Mouse (Mus musculus) cerebellum, postnatal 4 days (tissue): ENCODE measurements around the gene Ripk4.

Experiments used
- DNase-seq, 2 experiments: peaks; one replicate each; pipeline ENCODE4 v3.0.0; 2022; ENCODE audit warnings: low spot score in 2 of 2, mixed read lengths in 1 of 2

Gene Ripk4

DNA sequence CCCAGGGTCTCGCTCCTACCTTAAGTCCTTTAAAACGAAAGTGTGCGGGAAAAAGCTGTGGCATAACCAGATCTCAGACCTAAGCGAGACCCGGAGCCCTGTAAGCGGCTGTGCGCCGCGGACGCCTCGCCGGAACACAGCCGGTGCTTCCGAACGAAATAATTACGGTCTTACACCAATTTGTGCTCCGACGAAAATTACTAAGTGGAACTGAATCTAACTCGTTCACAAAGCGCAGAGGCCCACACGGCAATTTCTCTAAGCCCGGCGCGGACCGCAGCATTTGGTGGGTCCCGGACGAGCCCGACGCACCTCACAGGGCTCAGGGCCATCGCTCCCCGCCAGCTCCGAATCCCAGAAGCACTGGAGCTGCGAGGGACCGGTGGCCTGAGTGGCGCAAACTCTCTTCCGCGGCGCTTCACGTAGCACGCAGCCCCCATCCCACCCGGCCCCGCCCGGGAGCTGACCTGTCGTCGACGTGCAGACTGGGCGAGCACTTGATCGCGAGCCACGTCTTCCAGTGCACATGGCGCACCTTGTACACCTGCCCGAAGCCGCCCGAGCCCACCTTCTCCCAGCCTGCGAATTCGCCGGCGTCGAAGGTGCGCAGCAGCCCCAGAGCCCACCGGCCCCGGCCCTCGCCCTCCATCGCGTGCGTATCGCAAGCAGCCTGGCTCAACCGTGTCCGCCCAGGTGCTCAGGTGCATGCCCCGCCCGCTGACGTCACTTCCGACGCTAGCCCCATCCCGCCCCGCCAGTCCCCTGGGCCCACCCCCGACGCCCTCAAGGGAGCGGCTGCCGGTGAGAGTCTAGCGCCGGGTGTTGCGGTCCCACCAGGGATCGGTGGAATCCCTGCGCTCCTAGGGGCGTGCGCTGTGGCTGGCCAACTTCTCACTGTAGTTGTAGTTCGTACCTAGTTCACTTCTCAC, at the start of gene Ripk4:
Gene Ripk4 (minus strand): TSS at position 727 of the 929 bp plus-strand sequence.
- DNase-seq, result no peak

DNA sequence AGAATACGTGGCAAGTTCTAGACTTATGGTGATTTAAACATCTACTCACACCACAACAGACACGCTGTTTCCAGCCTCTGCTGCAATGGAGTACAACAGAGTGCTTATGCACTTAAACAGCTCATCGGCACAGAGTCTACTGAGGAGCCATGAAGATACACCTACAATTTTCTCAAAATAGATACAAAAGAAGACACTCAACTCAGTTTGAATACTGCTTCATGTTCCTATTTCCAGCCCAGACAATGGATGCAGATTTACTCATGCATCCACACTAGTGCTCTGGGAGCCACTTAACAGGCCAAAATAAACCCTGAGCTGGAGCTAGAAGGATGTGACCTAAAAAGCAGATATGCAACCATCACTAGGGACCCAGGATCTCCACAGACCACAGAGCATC, 45.3 kb upstream of the Ripk4 start:
- DNase-seq, result no peak

DNA sequence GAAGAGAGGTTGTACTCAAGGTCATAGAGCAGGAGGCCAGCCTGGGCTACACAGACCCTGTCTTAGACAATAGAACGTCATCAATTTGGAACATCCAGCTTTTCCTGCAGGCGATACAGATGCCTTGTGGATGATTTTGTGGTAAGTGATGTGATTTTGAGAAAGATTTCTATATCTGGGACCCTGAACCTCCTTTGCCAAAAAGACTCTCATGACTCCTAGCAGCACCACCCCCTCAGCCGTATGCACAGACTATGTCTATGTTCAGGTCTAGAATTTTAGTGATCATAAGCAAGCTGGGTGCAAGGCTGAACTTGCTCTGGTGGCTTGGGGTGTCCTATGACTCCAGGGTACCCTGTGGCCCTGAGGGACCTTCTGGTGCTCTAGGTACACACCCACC, 42.1 kb upstream of the Ripk4 start:
- no peak for DNase-seq

DNA sequence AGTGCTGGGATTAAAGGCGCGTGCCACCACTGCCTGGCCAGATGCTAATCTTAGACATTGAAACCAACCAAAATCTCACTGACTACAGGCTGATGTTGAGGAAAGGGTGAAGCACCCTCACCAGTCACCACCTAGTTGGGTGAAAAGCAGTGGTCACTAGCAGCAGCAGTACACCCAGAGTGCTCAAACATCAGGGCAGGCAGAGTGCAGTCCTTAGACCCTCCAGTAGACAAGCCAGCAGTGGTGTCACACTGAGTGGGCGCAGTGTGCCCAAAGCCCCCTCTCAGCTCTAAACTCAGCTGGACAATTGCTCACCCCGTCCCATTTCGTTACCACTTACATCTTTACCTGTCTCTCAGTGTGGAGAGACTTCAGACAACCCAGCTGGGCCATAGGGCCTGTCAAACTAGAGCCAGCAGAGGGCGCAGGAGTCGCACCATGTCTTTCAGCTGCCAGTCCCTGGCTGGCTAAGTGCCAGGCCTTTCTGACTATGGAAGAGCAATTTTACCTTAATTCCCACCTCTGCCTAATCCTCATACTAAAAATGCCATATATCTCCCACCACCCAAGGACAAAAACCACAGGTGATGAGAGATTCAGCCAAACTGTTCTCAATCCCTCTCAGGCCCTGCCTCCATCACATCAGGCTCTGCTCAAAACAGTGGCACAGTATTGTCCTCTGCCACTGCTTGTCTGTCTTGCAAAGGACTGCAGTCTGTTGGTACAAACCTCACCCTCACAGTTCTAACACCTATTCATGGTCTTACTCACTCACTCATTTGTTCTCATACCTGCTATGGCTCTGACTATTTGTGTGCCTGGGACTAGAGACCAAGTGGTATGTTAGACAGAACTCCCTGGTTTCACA, 41.3 kb upstream of the Ripk4 start:
- peak; percentile 67 to 85 for DNase-seq

DNA sequence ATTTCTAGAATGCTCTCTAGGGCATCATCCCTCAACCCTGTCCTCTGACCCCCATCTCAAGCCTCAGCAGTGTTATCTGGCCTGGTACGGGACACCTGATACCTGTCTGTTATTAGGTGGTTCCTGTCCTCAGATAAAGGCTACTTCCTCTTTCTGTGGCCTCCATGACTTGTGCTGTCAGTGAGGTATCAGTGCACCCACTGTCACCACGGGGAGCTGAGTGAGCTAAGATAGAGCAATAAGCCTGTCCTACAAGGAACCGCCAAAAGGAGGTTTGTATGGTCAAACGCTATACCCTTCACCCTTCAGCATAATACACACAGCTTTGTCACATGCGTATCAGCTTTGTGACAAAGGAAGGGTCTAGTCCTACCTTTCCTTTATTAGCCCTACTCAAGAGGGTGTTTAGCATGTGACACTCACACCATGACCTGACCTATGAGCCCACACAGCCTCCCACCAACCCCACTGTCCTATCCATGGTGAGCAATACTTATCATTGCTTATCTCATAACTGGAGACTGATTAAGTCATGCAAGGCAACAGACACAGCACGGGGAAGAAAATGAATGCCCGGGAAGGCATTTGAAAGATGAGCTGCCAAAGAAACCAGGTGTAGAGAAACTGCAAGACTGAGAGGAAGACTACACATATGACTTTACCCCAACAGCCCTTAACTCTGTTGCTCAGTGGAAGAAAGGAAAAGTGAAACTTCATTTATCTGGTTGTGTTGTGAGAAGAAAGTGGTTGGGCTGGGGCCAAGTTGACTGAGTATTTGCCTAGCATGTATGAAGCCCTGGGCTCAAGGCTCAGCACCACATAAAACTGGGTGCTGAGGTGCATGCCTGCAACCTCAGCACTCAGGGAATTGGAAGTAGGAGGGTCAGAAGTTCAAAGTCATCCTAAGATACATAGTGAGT, 34.6 kb upstream of the Ripk4 start:
- no peak for DNase-seq

DNA sequence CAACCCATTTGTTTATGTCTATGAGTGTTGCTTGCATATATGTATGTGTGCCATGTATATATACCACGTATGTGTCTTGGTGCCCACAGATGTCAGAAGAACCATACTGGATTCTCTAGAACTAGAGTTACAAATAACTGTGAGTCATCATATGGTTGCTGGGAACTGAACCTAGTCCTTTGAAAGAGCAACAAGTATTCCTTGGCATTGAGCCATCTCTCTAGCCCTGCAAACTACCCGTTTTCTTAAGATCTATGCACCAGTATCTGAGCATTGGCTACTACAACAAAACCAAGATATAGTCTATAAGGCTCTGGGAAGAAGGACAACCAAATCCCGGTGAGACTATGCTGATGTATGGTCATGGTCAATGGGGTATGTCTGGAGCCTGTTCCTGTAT, 33.6 kb upstream of the Ripk4 start:
- DNase-seq, result no peak

DNA sequence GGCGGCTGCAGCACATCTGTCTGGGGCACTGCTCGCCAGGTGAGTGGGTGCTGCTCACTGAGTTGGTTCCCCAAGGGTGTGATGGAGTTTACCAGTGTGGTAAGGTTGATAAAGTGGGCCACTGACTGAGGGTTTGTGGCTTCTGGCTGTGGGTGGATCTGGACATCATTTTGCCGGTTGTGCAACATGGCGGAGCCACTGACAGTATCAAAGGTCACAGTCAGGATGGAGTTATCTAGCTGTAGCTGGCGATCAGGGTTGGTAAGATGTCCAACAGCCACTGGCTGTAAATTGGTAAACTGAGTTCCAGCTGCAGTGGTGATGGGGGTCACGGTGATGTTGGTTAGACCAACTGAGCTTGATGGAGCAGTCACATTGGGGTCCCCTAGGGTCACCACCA, 30.7 kb upstream of the Ripk4 start:
- DNase-seq, result no peak

DNA sequence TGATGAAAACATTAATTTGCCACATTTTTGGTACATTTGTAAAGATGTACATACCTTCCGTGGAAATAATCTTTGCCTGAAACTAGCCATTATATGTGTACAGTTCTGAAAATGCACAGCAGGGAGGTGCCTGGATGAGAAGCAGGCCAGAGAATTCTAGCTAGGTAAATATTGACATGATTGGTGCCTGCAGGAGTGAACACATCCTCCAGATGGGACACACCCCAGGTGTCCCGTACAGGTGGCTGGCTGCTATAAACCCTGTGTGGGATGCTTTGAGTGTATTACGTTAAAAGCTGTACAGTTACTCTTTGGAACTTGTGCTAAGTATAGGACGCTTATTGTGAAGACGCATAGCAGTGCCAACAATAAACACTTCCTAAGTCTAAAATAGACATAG, 19.5 kb upstream of the Ripk4 start:
- DNase-seq, result no peak

DNA sequence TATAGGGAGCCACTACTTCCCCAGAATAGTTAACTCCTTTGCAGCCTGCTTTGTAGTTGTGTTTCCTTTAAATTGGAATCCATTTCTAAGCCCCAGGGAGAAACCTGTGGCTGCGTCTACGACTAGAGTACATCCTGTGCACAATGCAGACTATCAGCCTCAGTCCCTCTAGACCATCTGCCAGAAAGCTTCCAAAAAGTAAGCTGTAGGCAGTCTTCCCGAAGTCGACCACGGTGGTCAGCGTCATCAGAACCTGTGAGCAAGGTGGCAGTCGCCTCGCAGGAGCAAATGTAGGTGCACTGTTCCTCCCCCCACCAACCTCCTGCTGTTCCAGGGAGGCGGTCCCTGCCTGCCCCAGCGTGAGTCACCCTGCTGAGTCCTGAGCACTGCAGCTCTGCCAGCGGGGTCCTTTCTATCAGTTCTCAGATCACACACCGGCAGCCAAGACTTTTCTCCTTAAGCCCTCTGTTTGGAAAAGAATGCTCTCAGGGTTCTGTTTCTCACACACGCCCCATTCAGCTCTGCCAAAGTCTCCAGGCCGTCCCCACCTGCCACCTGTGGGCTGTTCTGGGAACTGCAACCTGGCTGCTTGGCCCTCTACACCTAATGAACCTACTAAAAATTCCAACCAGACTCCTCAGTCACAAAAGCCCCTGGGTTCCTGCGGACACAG, 14.9 kb upstream of the Ripk4 start:
- peak; percentile 81 to 89 for DNase-seq

DNA sequence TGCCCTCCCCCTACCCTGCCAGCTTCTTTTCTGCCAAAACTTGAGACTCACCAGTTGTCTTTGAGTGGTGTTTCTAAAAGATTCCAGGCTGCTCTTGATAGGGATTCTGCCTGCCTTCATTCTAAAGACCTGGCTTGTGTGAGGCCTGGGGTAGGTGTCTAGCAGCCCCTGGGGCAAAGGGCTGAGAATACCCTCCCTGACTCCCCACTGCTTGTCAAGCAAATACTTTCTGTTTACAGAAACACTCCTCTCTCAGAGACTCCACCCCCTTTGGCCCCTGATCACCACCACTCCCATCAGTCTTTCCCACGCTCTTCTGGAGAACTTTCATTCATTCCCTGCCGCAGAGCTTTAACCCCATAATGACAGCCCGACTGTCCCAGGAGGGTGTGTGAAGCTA, 2.9 kb upstream of the Ripk4 start:
- no peak for DNase-seq

DNA sequence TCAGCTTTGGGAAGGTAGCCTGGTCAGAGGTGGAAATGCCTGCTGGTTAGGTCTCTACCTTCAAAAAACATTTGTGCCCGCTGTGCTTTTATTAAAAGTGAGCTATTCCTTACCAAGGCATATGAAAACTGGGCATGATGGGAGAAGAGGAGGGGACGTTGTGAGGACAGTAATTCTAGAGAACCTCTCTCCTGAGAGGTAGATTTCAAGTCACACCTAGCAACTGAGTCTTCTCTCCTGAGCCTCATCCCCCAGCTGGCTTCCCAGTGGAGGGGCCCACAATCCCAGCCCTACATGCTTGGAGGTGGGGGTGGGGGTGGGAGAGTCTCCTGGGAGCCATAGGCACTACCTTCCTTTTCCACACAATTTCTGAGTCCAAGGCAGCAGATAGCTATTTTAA, 1.0 kb upstream of the Ripk4 start:
- no peak for DNase-seq

DNA sequence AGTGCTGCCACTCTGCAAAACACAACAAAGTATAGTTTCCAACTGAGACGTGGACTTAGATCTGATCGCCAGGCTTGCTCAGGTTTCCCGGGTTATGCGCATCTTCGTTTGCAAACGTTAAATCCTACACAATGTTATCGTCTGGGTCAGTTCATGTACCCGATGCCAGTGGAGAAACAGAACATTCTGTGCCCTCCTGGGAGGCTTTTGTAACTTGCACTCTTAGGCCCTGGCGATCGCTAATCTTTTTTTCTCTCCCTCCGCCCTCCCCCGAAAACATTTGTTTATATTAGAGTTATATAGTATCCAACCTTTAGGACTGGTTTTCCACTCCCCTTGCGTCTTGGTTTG, 378 bp upstream of the Ripk4 start:
- no peak for DNase-seq

DNA sequence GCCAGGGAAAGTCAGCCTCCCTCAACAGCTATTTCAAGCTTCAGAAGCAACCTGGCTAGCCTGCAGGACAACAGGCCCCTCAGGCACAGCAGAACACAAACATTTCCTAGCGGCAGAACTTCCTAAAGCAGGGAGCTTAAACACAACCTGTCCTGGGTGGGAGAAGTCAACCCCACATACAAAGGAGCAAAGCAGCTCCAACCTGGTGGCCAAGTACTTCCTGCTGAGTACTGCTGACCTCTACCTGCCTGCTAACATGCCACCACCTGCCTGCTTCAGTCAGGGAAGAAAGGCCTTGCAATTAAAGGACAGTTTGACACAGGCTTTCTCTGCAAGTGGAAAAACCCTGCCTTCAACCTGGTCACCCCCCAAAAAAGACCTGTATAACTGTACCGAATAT, 1.8 kb downstream of the Ripk4 start:
- no peak for DNase-seq

DNA sequence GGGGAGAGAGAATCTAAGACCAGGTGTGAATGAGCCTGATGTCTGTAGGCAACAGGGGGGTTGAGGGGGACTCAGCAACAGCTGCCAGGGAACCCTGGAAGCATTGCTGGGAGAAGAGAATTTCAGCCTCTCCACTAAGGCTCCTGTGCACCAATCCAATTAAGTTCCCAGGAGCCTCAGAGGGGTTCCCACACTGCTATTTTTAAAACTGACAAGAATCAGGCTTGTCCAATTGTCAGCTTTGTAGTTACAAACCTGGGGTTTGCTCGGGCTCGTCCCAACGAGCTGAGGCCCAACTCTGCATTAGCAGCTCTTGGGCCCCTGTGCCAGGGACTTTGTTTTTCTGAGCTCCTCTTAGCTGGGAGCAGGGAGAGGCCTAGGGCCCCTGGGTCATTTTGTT, 3.9 kb downstream of the Ripk4 start:
- DNase-seq, result no peak

DNA sequence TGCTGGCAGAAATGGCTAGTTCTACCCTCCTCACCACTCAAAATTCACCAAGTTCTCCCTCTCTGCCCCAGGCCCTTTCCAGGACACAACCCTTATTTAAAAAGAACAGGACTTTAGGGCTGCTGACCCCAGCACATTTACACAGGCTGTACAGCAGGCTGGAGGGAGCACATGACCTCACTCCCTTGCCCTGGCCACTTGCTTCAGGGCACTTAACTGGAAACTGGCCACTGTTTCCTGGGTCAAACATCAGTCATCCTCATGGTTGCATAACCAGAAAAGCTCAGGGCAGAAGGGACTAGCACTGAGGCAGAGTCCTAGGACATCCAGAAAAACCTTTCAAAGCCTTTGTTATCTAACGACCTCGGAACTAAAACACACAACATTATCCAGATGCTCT, 5.3 kb downstream of the Ripk4 start:
- no peak for DNase-seq

DNA sequence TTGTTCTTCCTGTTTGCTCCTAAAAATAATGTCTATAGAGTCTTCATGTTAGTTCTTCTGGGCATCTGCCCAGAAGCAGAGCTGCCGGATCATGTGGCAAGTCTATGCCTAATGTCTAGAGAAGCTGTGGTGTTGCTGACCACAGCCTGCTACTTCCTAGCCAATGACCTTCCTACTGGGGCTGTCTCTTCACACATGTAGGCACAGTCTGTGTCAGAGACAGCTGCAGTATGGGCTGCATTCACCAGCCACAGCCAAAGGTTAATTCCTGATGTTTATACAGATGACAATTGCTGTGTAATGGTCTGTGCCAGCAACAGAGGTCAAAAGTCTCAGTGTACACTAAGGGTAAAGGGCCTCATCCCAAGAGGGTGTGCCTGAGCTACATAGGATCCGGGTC, 7.1 kb downstream of the Ripk4 start:
- no peak for DNase-seq

DNA sequence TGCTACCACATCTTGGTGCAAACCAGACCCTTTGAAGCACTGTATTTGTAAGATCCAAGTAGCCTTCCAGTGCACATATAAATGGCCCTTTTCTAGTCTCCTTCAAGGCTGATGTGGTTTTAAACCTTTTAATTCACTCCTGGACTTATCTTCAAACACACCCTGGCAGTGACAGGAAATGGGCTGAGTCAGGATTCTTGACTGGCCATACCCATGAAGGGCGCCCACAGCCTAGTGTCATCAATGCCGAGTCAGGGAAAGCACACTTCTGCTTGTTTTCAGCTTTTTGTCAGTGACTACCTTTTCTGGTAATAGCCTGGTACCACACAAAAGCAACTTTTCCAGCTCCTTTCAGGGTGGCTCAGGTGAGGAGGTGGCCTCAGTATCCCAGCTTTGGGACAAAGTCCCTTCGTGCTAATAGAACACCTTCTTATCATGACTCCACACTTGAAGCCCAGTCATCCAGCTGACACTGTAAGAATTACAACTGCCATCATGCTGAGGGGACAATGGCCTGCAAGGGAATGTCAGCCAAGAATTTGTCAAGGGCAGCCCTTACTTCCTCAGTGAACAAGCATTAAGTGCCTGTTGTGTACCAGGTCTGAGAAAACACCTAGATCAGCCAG, 11.2 kb downstream of the Ripk4 start:
- DNase-seq, result no peak

DNA sequence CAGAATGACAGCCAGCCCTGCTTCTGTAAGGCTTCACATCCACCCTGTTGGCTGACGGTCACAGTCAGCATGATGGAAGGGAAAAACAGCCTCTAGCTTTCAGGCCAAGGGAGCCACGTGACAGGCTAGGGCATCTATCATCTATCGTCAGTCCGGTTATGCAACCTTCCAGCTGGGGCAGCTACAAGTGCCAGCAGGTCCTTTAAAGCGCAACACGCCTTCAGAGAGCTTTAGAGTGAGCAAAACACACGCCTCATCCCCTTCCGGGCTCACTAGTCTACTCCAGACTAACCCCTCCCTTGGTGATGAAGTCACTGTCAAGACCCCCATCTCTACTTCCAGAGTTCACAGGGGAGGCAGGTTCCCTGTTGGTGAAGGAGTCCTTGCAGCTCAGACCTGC, 11.7 kb downstream of the Ripk4 start:
- DNase-seq, result no peak

DNA sequence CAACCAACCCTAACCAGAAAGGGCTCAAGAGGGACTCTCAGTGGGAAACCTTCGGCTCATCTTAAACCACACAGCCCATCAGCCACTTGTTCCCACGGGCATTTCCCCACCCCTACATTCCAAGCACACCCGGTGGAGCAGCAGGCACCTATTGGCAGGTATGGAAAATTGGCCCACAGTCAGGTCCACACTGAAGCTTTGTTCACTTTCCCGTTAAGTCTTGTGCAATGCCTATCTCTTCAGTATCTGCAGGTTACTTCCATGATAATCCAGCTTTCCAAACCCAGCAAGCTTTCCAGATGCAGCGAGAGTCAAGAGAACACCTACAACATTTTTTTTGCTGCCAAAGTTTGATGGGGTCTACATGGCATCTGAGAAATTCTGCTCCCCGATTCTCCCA, 15.2 kb downstream of the Ripk4 start:
- no peak for DNase-seq

DNA sequence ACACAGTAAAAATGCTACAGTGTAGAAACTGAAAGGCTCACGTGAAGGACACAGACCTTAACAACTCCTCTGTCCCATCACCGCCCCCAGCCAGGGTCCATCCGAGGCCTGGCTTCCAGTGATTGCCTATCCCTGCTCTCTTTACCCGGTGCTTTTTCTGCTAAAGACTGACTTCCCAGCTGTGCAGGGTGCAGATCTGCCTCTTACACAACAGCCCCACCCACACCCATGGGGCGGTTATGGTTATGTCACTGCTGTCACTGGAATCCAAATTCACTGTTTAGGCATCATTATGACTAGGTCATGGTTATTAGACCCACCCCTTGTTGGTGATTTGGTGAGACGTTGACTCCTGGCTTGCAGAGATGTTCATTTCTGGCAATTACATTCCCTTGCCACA, 25.6 kb downstream of the Ripk4 start:
- no peak for DNase-seq

DNA sequence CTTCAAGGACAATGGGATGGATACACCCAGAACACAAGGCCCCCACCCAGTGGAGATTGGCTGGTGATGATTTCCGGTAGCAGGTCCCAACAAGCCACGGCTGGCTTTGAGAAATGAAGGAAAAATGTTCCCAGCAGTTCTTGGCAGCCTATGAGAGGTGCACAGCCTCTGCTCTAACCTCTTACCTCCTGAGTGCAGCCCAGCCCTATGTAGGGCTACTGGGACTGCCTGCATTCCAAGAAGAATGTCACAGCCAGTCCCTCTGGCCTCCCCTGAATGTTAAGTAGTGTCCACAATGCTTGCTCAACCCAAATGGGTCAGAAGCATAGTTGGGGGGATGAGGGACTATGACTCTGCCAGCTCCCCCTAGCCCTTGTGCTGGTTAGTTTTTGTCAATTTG, 27.0 kb downstream of the Ripk4 start:
- no peak for DNase-seq
